Mouse (Mus musculus): ENCODE data around the gene Calcb.

The Calcb gene

GRCm38 (mm10) chr7:114718300-114718699 lies at the start of gene Calcb:
Calcb (plus strand) TSS chr7:114718643.
- DNase-seq (ENCODE audit: low read depth, low spot score): no peak

GRCm38 (mm10) chr7:114671405-114671804 lies 47.0 kb upstream of the Calcb start:
- no peak for DNase-seq (ENCODE audit: low read depth, low spot score)

GRCm38 (mm10) chr7:114672697-114673096 lies 45.7 kb upstream of the Calcb start:
- peak; percentile 26 for DNase-seq (ENCODE audit: low read depth, low spot score)

GRCm38 (mm10) chr7:114692339-114692738 lies 26.1 kb upstream of the Calcb start:
- DNase-seq (ENCODE audit: low read depth, low spot score): peak; percentile 11

- DNase-seq (ENCODE audit: low read depth, low spot score): no peak
Measured at GRCm38 (mm10) chr7:114700871-114701270, 17.6 kb upstream of the Calcb start.

GRCm38 (mm10) chr7:114706716-114707115 lies 11.7 kb upstream of the Calcb start:
- DNase-seq (ENCODE audit: low read depth, low spot score): no peak

- no peak for DNase-seq (ENCODE audit: low read depth, low spot score)
Measured at GRCm38 (mm10) chr7:114707398-114707797, 11.0 kb upstream of the Calcb start.

- no peak for DNase-seq (ENCODE audit: low read depth, low spot score)
Measured at GRCm38 (mm10) chr7:114710419-114710818, 8.0 kb upstream of the Calcb start.

- DNase-seq (ENCODE audit: low read depth, low spot score): no peak
Measured at GRCm38 (mm10) chr7:114712523-114712922, 5.9 kb upstream of the Calcb start.

GRCm38 (mm10) chr7:114719381-114720131 lies 1.1 kb downstream of the Calcb start:
- peak; percentile 59 for DNase-seq (ENCODE audit: low read depth, low spot score)

GRCm38 (mm10) chr7:114729696-114730095 lies 11.3 kb downstream of the Calcb start:
- peak; percentile 45 for DNase-seq (ENCODE audit: low read depth, low spot score)

GRCm38 (mm10) chr7:114731175-114731574 lies 12.7 kb downstream of the Calcb start:
- no peak for DNase-seq (ENCODE audit: low read depth, low spot score)

- peak; percentile 41 for DNase-seq (ENCODE audit: low read depth, low spot score)
Measured at GRCm38 (mm10) chr7:114731700-114732099, 13.3 kb downstream of the Calcb start.

- DNase-seq (ENCODE audit: low read depth, low spot score): no peak
Measured at GRCm38 (mm10) chr7:114736256-114736655, 17.8 kb downstream of the Calcb start.

GRCm38 (mm10) chr7:114738166-114738565 lies 19.7 kb downstream of the Calcb start:
- no peak for DNase-seq (ENCODE audit: low read depth, low spot score)

- peak; percentile 94 for DNase-seq (ENCODE audit: low read depth, low spot score)
Measured at GRCm38 (mm10) chr7:114740360-114741165, 22.1 kb downstream of the Calcb start.

- DNase-seq (ENCODE audit: low read depth, low spot score): peak; percentile 30
Measured at GRCm38 (mm10) chr7:114743022-114743780, 24.8 kb downstream of the Calcb start, which contains the start of gene Insc. Insc (plus strand) TSS chr7:114743694.

GRCm38 (mm10) chr7:114744639-114745245 lies 26.3 kb downstream of the Calcb start:
- DNase-seq (ENCODE audit: low read depth, low spot score): peak; percentile 44

GRCm38 (mm10) chr7:114745481-114746271 lies 27.2 kb downstream of the Calcb start:
- DNase-seq (ENCODE audit: low read depth, low spot score): peak; percentile 17

- DNase-seq (ENCODE audit: low read depth, low spot score): no peak
Measured at GRCm38 (mm10) chr7:114747596-114747995, 29.2 kb downstream of the Calcb start.

GRCm38 (mm10) chr7:114748239-114748638 lies 29.8 kb downstream of the Calcb start:
- DNase-seq (ENCODE audit: low read depth, low spot score): no peak
